Mouse (Mus musculus): ENCODE data around the gene Gli2. TPM values are rescaled to one million over a fixed set of nuclear protein-coding genes. Genes with fewer than 3 reads are reported as not detected.

The Gli2 gene
- polyA plus RNA-seq, 1 experiment from 2014 or later = 6.5 TPM

DNA sequence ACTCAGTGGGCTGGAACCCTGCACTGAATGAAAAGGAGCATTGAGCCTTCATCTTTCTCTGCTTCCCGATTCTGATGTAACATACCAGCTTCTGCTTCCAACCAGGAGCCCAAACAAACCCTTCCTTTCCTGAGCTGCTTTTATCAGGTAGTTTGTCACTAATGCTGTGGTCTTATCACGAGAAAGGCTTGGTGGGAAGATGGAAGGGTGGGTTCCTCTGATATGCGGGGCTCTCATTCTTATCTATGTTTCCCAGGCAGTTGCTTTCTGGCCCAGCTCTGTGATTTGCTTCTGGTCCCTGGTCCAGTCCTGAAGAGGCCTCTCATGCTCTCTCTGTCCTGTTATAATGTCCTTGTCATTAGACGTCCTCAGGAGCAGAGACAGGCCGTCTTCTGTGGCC, 222.8 kb downstream of the Gli2 start:
- H3K9me3 ChIP-seq (ENCODE audit: low read length) = no peaks in the 10 kb centered on the region
- WGBS = 73% methylated on average over 5 of the region's 5 CpGs
- H3K36me3 ChIP-seq (ENCODE audit: insufficient read depth, low read length) = 0 out of 2 replicates have a peak, but pooled peaks cover 3% of the 10 kb centered on the region
- no peak overlapping the region for H3K4me2 ChIP-seq (replicated peaks; ENCODE audit: low read depth, low read length)
- H3K4me1 ChIP-seq (ENCODE audit: insufficient read depth, low read length) = 0 out of 2 replicates have a peak, but pooled peaks cover 3% of the 10 kb centered on the region
- no peak overlapping the region for H3K9ac ChIP-seq (replicated peaks; ENCODE audit: low read length)
- no peak overlapping the region for H3K27ac ChIP-seq (ENCODE audit: low read length)
- H3K27me3 ChIP-seq (ENCODE audit: insufficient read depth, low read length) = 0 out of 2 replicates have a peak, but pooled peaks cover 6% of the 10 kb centered on the region
- no peak overlapping the region for H3K4me3 ChIP-seq (ENCODE audit: low read length)
- ATAC-seq (ENCODE audit: low FRiP score, low TSS enrichment) = no peak

DNA sequence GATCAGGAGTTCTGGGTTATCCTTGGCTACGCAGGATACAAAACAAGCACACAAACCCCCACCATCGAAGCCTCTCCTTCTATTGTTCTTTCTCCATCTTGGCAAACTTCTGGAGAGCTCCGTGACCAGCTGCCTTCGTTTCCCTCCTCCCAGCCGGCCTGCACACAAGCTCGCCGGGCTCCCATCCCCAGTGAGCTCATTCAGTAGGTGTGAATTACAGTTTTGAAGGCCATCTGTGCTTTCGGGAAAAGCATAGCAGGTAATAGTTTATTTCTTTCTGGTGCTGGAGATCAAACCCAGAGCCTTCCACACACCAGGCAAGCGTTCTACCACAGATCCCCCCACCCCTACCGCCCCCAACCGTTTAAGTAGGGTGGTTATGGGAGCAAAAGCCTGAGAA, 226.8 kb downstream of the Gli2 start:
- Histone ChIP-seq H3K9me3 (ENCODE audit: low read length) (peaks cover 4% of the 10 kb centered on the region; the same call in 1 of the 2 replicates), H3K4me3 (ENCODE audit: low read length) (no peak overlapping the region), H3K4me2 (replicated peaks; ENCODE audit: low read depth, low read length) (no peak overlapping the region), H3K36me3 (ENCODE audit: insufficient read depth, low read length) (no peaks in the 10 kb centered on the region), H3K4me1 (ENCODE audit: insufficient read depth, low read length) (peaks cover 7% of the 10 kb centered on the region; the same call in 1 of the 2 replicates), H3K27ac (ENCODE audit: low read length) (no peak overlapping the region), H3K27me3 (ENCODE audit: insufficient read depth, low read length) (0 out of 2 replicates have a peak, but pooled peaks cover 6% of the 10 kb centered on the region), H3K9ac (replicated peaks; ENCODE audit: low read length) (no peak overlapping the region)
- WGBS = 83% methylated on average over 11 of the region's 11 CpGs
- no peak for ATAC-seq (ENCODE audit: low FRiP score, low TSS enrichment)

DNA sequence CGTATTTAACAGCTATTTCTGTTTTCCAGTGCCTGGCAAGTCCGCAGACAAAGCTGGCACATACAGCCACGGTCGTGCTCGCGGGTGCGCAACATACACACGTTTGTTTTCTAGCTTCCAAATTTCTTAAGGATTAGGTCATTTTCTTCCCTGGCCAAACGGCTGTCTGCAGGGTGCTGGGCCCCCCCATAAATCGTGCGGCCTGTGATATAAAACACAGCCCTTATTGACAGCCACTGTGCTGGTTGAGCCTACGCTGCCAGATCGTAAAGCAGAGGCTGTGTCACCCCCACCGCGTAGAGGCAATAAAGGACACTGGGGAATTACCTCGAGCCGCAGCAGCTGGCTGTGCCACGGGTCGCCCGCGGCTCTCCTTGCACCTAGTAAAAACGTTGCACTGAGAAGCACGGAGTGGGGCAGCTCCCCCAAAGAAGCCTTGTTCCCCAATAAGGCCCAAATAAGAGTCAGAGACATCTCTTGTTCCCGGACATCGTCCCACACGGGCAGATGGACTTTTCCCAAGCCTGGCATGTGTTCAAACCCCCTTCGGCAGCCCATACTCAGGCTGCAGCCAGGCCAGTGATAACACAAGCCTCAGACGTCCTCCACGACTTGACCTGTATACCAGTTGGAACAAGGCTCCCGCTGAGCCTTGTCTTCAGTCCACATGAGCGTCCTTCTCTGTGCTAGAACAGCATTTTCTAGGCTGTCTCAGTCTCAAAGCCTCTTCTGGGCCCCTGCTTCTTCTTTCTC, 227.8 kb downstream of the Gli2 start:
- Histone ChIP-seq H3K27ac (ENCODE audit: low read length) (no peak overlapping the region), H3K9me3 (ENCODE audit: low read length) (peaks cover 4% of the 10 kb centered on the region; the same call in 1 of the 2 replicates), H3K4me3 (ENCODE audit: low read length) (peak overlapping the region; percentile 9; the same call in 1 of the 2 replicates), H3K36me3 (ENCODE audit: insufficient read depth, low read length) (no peaks in the 10 kb centered on the region), H3K9ac (replicated peaks; ENCODE audit: low read length) (no peak overlapping the region), H3K4me2 (replicated peaks; ENCODE audit: low read depth, low read length) (peak overlapping the region; percentile 38), H3K27me3 (ENCODE audit: insufficient read depth, low read length) (0 out of 2 replicates have a peak, but pooled peaks cover 6% of the 10 kb centered on the region), H3K4me1 (ENCODE audit: insufficient read depth, low read length) (peaks cover 7% of the 10 kb centered on the region; the same call in 1 of the 2 replicates)
- peak; percentile 71; the same call in 1 of the 2 replicates for ATAC-seq (ENCODE audit: low FRiP score, low TSS enrichment)
- WGBS = 16% methylated on average over 31 of the region's 31 CpGs

DNA sequence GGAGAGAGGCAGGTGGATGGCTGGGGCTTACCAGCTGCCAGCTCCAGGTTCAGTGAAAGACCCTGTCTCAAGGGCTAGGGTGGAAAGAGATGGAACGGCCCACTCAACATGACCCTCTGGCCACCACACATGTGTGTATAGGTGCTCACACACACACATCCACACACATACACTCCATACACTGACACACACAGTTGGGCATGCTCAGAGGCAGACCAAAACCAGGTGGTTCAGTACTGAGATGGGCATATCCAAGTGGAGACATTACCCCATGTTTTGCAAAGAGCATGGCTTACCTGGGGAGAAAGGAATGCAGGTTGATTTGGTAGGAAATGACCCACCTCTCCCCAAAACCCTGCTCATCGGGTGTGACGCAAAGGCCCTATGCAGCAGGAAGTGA, 228.4 kb downstream of the Gli2 start:
- no peak overlapping the region for H3K4me3 ChIP-seq (ENCODE audit: low read length)
- 38% methylated on average over 3 of the region's 3 CpGs for WGBS
- H3K27me3 ChIP-seq (ENCODE audit: insufficient read depth, low read length) = 0 out of 2 replicates have a peak, but pooled peaks cover 6% of the 10 kb centered on the region
- H3K4me1 ChIP-seq (ENCODE audit: insufficient read depth, low read length) = peaks cover 7% of the 10 kb centered on the region; the same call in 1 of the 2 replicates
- ATAC-seq (ENCODE audit: low FRiP score, low TSS enrichment) = no peak
- H3K9ac ChIP-seq (replicated peaks; ENCODE audit: low read length) = no peak overlapping the region
- H3K4me2 ChIP-seq (replicated peaks; ENCODE audit: low read depth, low read length) = peak overlapping the region; percentile 38; the same call in 1 of the 2 replicates
- H3K9me3 ChIP-seq (ENCODE audit: low read length) = peaks cover 4% of the 10 kb centered on the region; the same call in 1 of the 2 replicates
- no peak overlapping the region for H3K27ac ChIP-seq (ENCODE audit: low read length)
- H3K36me3 ChIP-seq (ENCODE audit: insufficient read depth, low read length) = no peaks in the 10 kb centered on the region

DNA sequence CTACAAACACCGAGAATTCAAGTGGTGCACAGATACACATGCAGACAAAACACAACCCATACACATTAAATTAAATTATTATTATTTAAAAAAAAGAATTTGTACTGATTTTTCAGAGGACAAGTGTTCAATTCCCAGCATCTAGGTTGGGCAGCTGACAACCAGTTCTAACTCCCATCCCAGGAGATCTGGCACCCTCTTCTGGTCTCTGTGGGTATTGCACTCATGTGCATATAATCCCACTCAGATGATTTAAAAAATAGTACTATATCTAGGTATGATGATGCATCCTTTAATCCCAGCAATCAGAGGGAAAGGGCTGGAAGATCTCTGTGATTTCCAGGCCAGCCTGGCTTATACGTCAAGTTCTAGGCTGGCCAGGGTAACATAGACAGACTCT, 231.2 kb downstream of the Gli2 start:
- peaks cover 4% of the 10 kb centered on the region; the same call in 1 of the 2 replicates for H3K9me3 ChIP-seq (ENCODE audit: low read length)
- H3K36me3 ChIP-seq (ENCODE audit: insufficient read depth, low read length) = no peaks in the 10 kb centered on the region
- H3K4me1 ChIP-seq (ENCODE audit: insufficient read depth, low read length) = peaks cover 7% of the 10 kb centered on the region; the same call in 1 of the 2 replicates
- WGBS = 98% methylated on average over 2 of the region's 2 CpGs
- H3K4me3 ChIP-seq (ENCODE audit: low read length) = no peak overlapping the region
- H3K9ac ChIP-seq (replicated peaks; ENCODE audit: low read length) = no peak overlapping the region
- no peak for ATAC-seq (ENCODE audit: low FRiP score, low TSS enrichment)
- H3K27ac ChIP-seq (ENCODE audit: low read length) = no peak overlapping the region
- H3K27me3 ChIP-seq (ENCODE audit: insufficient read depth, low read length) = 0 out of 2 replicates have a peak, but pooled peaks cover 6% of the 10 kb centered on the region
- H3K4me2 ChIP-seq (replicated peaks; ENCODE audit: low read depth, low read length) = no peak overlapping the region

DNA sequence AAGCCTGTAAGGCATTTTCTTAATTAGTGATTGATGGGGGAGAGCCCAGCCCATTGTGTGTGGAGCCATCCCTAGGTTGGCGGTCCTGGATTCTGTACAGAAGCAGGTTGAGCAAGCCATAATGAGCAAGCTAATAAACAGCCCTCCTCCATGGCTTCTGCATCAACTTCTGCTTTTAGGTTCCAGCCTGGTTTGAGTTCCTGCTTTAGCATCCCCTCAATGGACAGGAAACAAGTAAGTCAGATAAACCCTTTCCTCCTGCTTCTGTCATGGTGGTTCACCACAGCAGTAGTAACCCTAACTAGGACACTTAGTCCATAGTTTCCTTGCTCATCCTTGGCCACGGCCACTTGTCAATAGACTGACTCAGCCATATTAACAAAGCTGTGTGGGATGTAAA, 238.4 kb downstream of the Gli2 start:
- no peak overlapping the region for H3K9ac ChIP-seq (replicated peaks; ENCODE audit: low read length)
- no peak for ATAC-seq (ENCODE audit: low FRiP score, low TSS enrichment)
- whole genome bisulfite sequencing = 93% methylated on average over 2 of the region's 2 CpGs
- H3K4me3 ChIP-seq (ENCODE audit: low read length) = no peak overlapping the region
- no peaks in the 10 kb centered on the region; the same call in 1 of the 2 replicates for H3K9me3 ChIP-seq (ENCODE audit: low read length)
- H3K27me3 ChIP-seq (ENCODE audit: insufficient read depth, low read length) = no peaks in the 10 kb centered on the region
- no peak overlapping the region for H3K27ac ChIP-seq (ENCODE audit: low read length)
- H3K36me3 ChIP-seq (ENCODE audit: insufficient read depth, low read length) = no peaks in the 10 kb centered on the region
- H3K4me2 ChIP-seq (replicated peaks; ENCODE audit: low read depth, low read length) = no peak overlapping the region
- H3K4me1 ChIP-seq (ENCODE audit: insufficient read depth, low read length) = no peaks in the 10 kb centered on the region

DNA sequence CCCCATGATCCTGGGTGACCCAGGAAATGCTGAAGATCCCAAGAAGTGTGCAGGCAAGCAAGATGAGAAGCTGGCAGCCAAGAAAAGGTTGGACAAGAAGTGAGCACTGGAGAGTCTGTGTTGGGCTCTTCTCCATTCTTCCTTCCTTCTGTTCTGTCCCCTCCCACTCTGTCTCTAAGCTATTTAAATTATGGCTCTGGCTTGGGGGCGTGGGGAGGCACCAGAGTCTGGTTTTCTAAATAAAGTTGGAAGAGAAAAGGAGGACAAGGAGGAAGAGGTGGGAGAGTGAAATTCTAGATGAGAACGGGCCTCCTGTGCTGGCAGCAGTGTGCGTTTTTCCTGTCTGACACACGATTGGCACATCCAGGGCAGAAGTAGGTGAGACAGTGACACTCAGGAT, 243.1 kb downstream of the Gli2 start:
- ATAC-seq (ENCODE audit: low FRiP score, low TSS enrichment) = no peak
- H3K4me1 ChIP-seq (ENCODE audit: insufficient read depth, low read length) = no peaks in the 10 kb centered on the region
- H3K4me2 ChIP-seq (replicated peaks; ENCODE audit: low read depth, low read length) = no peak overlapping the region
- no peak overlapping the region for H3K27ac ChIP-seq (ENCODE audit: low read length)
- no peak overlapping the region for H3K9ac ChIP-seq (replicated peaks; ENCODE audit: low read length)
- no peaks in the 10 kb centered on the region for H3K27me3 ChIP-seq (ENCODE audit: insufficient read depth, low read length)
- H3K9me3 ChIP-seq (ENCODE audit: low read length) = no peaks in the 10 kb centered on the region; the same call in 1 of the 2 replicates
- no peaks in the 10 kb centered on the region for H3K36me3 ChIP-seq (ENCODE audit: insufficient read depth, low read length)
- WGBS = 31% methylated on average over 4 of the region's 4 CpGs
- H3K4me3 ChIP-seq (ENCODE audit: low read length) = no peak overlapping the region

DNA sequence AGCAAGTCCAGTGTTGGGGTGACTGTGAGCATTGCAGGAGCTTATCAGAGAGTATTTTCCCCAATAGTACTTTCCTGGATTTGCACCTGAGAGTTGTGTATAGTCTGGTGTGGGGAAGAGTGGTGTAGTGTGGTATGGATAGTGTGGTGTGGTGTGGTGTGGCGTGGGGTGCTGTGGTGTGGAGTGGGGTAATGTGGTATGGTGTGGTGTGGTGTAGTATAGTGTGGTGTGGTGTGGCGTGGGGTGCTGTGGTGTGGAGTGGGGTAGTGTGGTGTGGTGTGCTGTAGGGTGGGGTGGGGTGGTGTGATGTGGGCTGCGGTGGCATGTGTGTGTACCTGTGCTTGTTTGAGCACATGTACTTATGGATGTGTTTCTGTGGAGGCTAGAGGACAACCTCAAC, 246.7 kb downstream of the Gli2 start:
- H3K36me3 ChIP-seq (ENCODE audit: insufficient read depth, low read length) = no peaks in the 10 kb centered on the region
- WGBS = 97% methylated on average over 3 of the region's 3 CpGs
- ATAC-seq (ENCODE audit: low FRiP score, low TSS enrichment) = no peak
- H3K4me1 ChIP-seq (ENCODE audit: insufficient read depth, low read length) = no peaks in the 10 kb centered on the region
- no peak overlapping the region for H3K4me2 ChIP-seq (replicated peaks; ENCODE audit: low read depth, low read length)
- H3K27me3 ChIP-seq (ENCODE audit: insufficient read depth, low read length) = no peaks in the 10 kb centered on the region
- H3K9ac ChIP-seq (replicated peaks; ENCODE audit: low read length) = no peak overlapping the region
- no peaks in the 10 kb centered on the region; the same call in 1 of the 2 replicates for H3K9me3 ChIP-seq (ENCODE audit: low read length)
- no peak overlapping the region for H3K27ac ChIP-seq (ENCODE audit: low read length)
- H3K4me3 ChIP-seq (ENCODE audit: low read length) = no peak overlapping the region

DNA sequence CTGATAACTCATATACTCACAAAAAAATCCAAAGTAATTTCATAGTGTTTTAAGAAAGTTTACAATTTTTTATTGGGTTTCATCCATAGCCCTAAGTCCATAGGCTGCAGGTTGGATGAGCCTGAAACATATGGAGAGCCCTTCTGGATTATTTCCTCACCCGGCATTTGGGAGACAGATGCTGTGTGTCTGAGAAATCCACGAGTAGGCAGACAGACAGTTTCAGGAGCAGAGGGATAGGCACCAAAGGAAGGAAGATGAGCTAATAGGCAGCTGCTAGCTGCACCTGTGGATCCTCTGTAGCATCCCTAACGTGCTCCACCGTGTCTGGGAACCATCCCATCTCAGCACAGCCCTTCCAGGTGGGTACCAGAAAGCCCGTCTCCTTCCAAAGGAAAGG, 251.3 kb downstream of the Gli2 start:
- H3K4me1 ChIP-seq (ENCODE audit: insufficient read depth, low read length) = no peaks in the 10 kb centered on the region
- no peaks in the 10 kb centered on the region for H3K36me3 ChIP-seq (ENCODE audit: insufficient read depth, low read length)
- H3K4me2 ChIP-seq (replicated peaks; ENCODE audit: low read depth, low read length) = no peak overlapping the region
- H3K9ac ChIP-seq (replicated peaks; ENCODE audit: low read length) = no peak overlapping the region
- H3K27me3 ChIP-seq (ENCODE audit: insufficient read depth, low read length) = no peaks in the 10 kb centered on the region
- no peak for ATAC-seq (ENCODE audit: low FRiP score, low TSS enrichment)
- 86% methylated on average over 5 of the region's 5 CpGs for WGBS
- H3K4me3 ChIP-seq (ENCODE audit: low read length) = no peak overlapping the region
- H3K9me3 ChIP-seq (ENCODE audit: low read length) = peaks cover 2% of the 10 kb centered on the region
- no peak overlapping the region for H3K27ac ChIP-seq (ENCODE audit: low read length)

All from kidney, embryonic 16.5 days (tissue).